Mouse (Mus musculus) heart, adult 18-20 months (tissue): ENCODE measurements at regions not wholly inside any gene's neighbourhood (a gene's known extent, or its start where the extent isn't known, plus 50 kb on each side); places are given as distances from the start of the nearest gene placed in this dataset.
A peak's percentile ranks its signal among the peaks of the same experiment; 100 is the strongest.
"Not testable (repeated sequence)": the region's sequence is repeated elsewhere in the genome, so short reads cannot be mapped to it uniquely, and the experiment has no call there.

ENCODE experiments used
- DNase-seq, 2 experiments: peaks; one replicate each; pipeline ENCODE4 v3.0.0; 2021 to 2022; ENCODE audit warnings: mixed read lengths in 1 of 2

GRCm38 (mm10) chr3:9064266-9065031 lies 545.4 kb downstream of the Zfp704 start:
- peak; percentile 10 to 54 for DNase-seq

GRCm38 (mm10) chr3:9063662-9064061 lies 546.2 kb downstream of the Zfp704 start:
- DNase-seq = no peak

- no peak for DNase-seq
Observed at GRCm38 (mm10) chr3:9061396-9061795, 548.5 kb downstream of the Zfp704 start.

- DNase-seq = not testable (repeated sequence)
Observed at GRCm38 (mm10) chr3:9057703-9058102, 552.2 kb downstream of the Zfp704 start.

- no peak for DNase-seq
Observed at GRCm38 (mm10) chr3:9056846-9057245, 553.0 kb downstream of the Zfp704 start.

- DNase-seq = no peak
Observed at GRCm38 (mm10) chr3:9055780-9056179, 554.1 kb downstream of the Zfp704 start.
